Mouse (Mus musculus) midbrain, embryonic 11.5 days (tissue): ENCODE data around the gene Hba-x. TPM values are rescaled to one million over a fixed set of nuclear protein-coding genes. Genes with fewer than 3 reads are reported as not detected.

Experiments used
- ATAC-seq: fragments of 200-750 bp; cut with Nextera tagmentation; 2 replicates; pipeline ENCODE4 v1.8.0; 2017; ENCODE audit warnings: moderate TSS enrichment, moderate library complexity; ENCODE audit not compliant: low FRiP score
- DNase-seq: peaks from one replicate; pipeline ENCODE4 v3.0.0; 2015; ENCODE audit warnings: low spot score; ENCODE audit errors: missing footprints
- H3K27ac ChIP-seq: fragments of 300-500 bp; sonication (generic); 2 replicates; pipeline ENCODE4 v1.5.1; 2014; ENCODE audit warnings: low read depth, low read length
- H3K27me3 ChIP-seq: fragments of 300-500 bp; sonication (generic); 2 replicates; pipeline ENCODE4 v1.6.1; 2014; ENCODE audit warnings: mild to moderate bottlenecking, low read length, moderate library complexity, mixed read lengths; ENCODE audit not compliant: control insufficient read depth, insufficient read depth
- H3K36me3 ChIP-seq: fragments of 300-500 bp; sonication (generic); 2 replicates; pipeline ENCODE4 v1.6.1; 2014; ENCODE audit warnings: mild to moderate bottlenecking, low read length, moderate library complexity, mixed read lengths; ENCODE audit not compliant: control insufficient read depth, insufficient read depth
- H3K4me1 ChIP-seq: fragments of 300-500 bp; sonication (generic); 2 replicates; pipeline ENCODE4 v1.6.1; 2014; ENCODE audit warnings: low read length; ENCODE audit not compliant: control insufficient read depth, insufficient read depth
- H3K4me2 ChIP-seq: fragments of 300-500 bp; sonication (generic); 2 replicates; pipeline ENCODE4 v1.6.1; 2014; ENCODE audit warnings: mild to moderate bottlenecking, moderate library complexity
- H3K4me3 ChIP-seq: fragments of 300-500 bp; sonication (generic); 2 replicates; pipeline ENCODE4 v1.5.1; 2014; ENCODE audit warnings: low read depth, low read length
- H3K9ac ChIP-seq: fragments of 300-500 bp; sonication (generic); 2 replicates; pipeline ENCODE4 v1.6.1; 2014; ENCODE audit warnings: low read length
- H3K9me3 ChIP-seq: fragments of 300-500 bp; sonication (generic); 2 replicates; pipeline ENCODE4 v1.6.1; 2016; ENCODE audit warnings: low read length; ENCODE audit not compliant: control insufficient read depth
- WGBS: fragments of 180-500 bp; shearing (Covaris S2); extraction: QIAGEN DNeasy Blood & Tissue Kit; methylation state at CpG from one replicate; pipeline ENCODE4 v1.1.7; 2014; 5-methylcytosine and 5-hydroxymethylcytosine counted together
- polyA plus RNA-seq: library from polyadenylated mRNA; unstranded; fragments of >200 nt; fragmentation: Nextera tagmentation; extraction: Ambion mirVana; gene quantifications from 2 replicates; pipeline ENCODE4 v1.2.1, GENCODE M21; 2014

The Hba-x gene
- polyA plus RNA-seq, 1 experiment from 2014 or later, result 3,229 TPM

GRCm38 (mm10) chr11:32235646-32236045 is 40.6 kb upstream of the Hba-x start:
- Histone ChIP-seq H3K27ac (no peak overlapping the region), H3K4me1 (no peaks in the 10 kb centered on the region), H3K36me3 (peaks cover 5% of the 10 kb centered on the region), H3K4me2 (no peak overlapping the region), H3K9ac (no peak overlapping the region), H3K9me3 (no peaks in the 10 kb centered on the region), H3K4me3 (no peak overlapping the region), H3K27me3 (no peaks in the 10 kb centered on the region)
- 83% methylated on average over 3 of the region's 3 CpGs for WGBS
- DNase-seq, result no peak
- ATAC-seq, result no peak

GRCm38 (mm10) chr11:32236132-32236531 is 40.1 kb upstream of the Hba-x start:
- ATAC-seq (no peak), DNase-seq (peak; percentile 67)
- H3K4me3 ChIP-seq, result no peak overlapping the region
- H3K27ac ChIP-seq, result no peak overlapping the region
- H3K9ac ChIP-seq, result no peak overlapping the region
- H3K9me3 ChIP-seq, result no peaks in the 10 kb centered on the region
- peaks cover 5% of the 10 kb centered on the region for H3K36me3 ChIP-seq
- H3K4me2 ChIP-seq, result no peak overlapping the region
- no peaks in the 10 kb centered on the region for H3K27me3 ChIP-seq
- no peaks in the 10 kb centered on the region for H3K4me1 ChIP-seq
- 87% methylated on average over 2 of the region's 2 CpGs for WGBS

- Histone ChIP-seq H3K4me3 (no peak overlapping the region), H3K27me3 (no peaks in the 10 kb centered on the region), H3K27ac (no peak overlapping the region), H3K36me3 (peaks cover 4% of the 10 kb centered on the region), H3K9me3 (no peaks in the 10 kb centered on the region), H3K4me2 (no peak overlapping the region), H3K9ac (no peak overlapping the region), H3K4me1 (no peaks in the 10 kb centered on the region)
- 57% methylated on average over 9 of the region's 9 CpGs for WGBS
- DNase-seq, result peak; percentile 97
- no peak for ATAC-seq
Measured at GRCm38 (mm10) chr11:32236712-32237410, 39.3 kb upstream of the Hba-x start.

GRCm38 (mm10) chr11:32237411-32237795 is 38.8 kb upstream of the Hba-x start:
- peaks cover 4% of the 10 kb centered on the region for H3K36me3 ChIP-seq
- H3K4me3 ChIP-seq, result no peak overlapping the region
- no peak overlapping the region for H3K27ac ChIP-seq
- no peaks in the 10 kb centered on the region for H3K4me1 ChIP-seq
- 95% methylated on average over 3 of the region's 3 CpGs for WGBS
- no peaks in the 10 kb centered on the region for H3K9me3 ChIP-seq
- H3K27me3 ChIP-seq, result no peaks in the 10 kb centered on the region
- DNase-seq (no peak), ATAC-seq (no peak)
- no peak overlapping the region for H3K9ac ChIP-seq
- no peak overlapping the region for H3K4me2 ChIP-seq

GRCm38 (mm10) chr11:32238093-32238860 is 37.9 kb upstream of the Hba-x start:
- no peak overlapping the region for H3K4me3 ChIP-seq
- no peak overlapping the region for H3K9ac ChIP-seq
- no peak overlapping the region for H3K27ac ChIP-seq
- peaks cover 4% of the 10 kb centered on the region; the same call in 1 of the 2 replicates for H3K36me3 ChIP-seq
- no peaks in the 10 kb centered on the region for H3K9me3 ChIP-seq
- ATAC-seq, result peak; percentile 47; the same call in 1 of the 2 replicates
- no peak overlapping the region for H3K4me2 ChIP-seq
- no peaks in the 10 kb centered on the region for H3K27me3 ChIP-seq
- H3K4me1 ChIP-seq, result no peaks in the 10 kb centered on the region
- 64% methylated on average over 5 of the region's 5 CpGs for WGBS
- DNase-seq, result peak; percentile 95

- Histone ChIP-seq H3K9me3 (no peaks in the 10 kb centered on the region), H3K9ac (no peak overlapping the region), H3K27me3 (no peaks in the 10 kb centered on the region), H3K4me3 (no peak overlapping the region), H3K4me2 (no peak overlapping the region), H3K4me1 (no peaks in the 10 kb centered on the region), H3K36me3 (no peaks in the 10 kb centered on the region; the same call in 1 of the 2 replicates), H3K27ac (no peak overlapping the region)
- DNase-seq, result no peak
- no peak for ATAC-seq
Measured at GRCm38 (mm10) chr11:32241391-32241790, 34.8 kb upstream of the Hba-x start.

GRCm38 (mm10) chr11:32242209-32242608 is 34.0 kb upstream of the Hba-x start:
- no peak overlapping the region for H3K9ac ChIP-seq
- DNase-seq (no peak), ATAC-seq (no peak)
- 81% methylated on average over 3 of the region's 3 CpGs for WGBS
- no peak overlapping the region for H3K4me3 ChIP-seq
- no peak overlapping the region for H3K4me2 ChIP-seq
- no peaks in the 10 kb centered on the region for H3K4me1 ChIP-seq
- no peaks in the 10 kb centered on the region for H3K27me3 ChIP-seq
- no peak overlapping the region for H3K27ac ChIP-seq
- H3K9me3 ChIP-seq, result no peaks in the 10 kb centered on the region
- no peaks in the 10 kb centered on the region; the same call in 1 of the 2 replicates for H3K36me3 ChIP-seq

- ATAC-seq (no peak), DNase-seq (no peak)
- Histone ChIP-seq H3K9ac (no peak overlapping the region), H3K27ac (no peak overlapping the region), H3K36me3 (no peaks in the 10 kb centered on the region; the same call in 1 of the 2 replicates), H3K4me3 (no peak overlapping the region), H3K4me1 (no peaks in the 10 kb centered on the region), H3K27me3 (no peaks in the 10 kb centered on the region), H3K4me2 (no peak overlapping the region), H3K9me3 (no peaks in the 10 kb centered on the region)
- 79% methylated on average over 7 of the region's 7 CpGs for WGBS
Measured at GRCm38 (mm10) chr11:32243205-32243955, 32.8 kb upstream of the Hba-x start.

- Histone ChIP-seq H3K36me3 (no peaks in the 10 kb centered on the region; the same call in 1 of the 2 replicates), H3K9ac (no peak overlapping the region), H3K9me3 (no peaks in the 10 kb centered on the region), H3K4me2 (no peak overlapping the region), H3K4me3 (no peak overlapping the region), H3K27me3 (no peaks in the 10 kb centered on the region), H3K4me1 (no peaks in the 10 kb centered on the region), H3K27ac (no peak overlapping the region)
- 85% methylated on average over 3 of the region's 3 CpGs for WGBS
- no peak for DNase-seq
- no peak for ATAC-seq
Measured at GRCm38 (mm10) chr11:32244064-32244463, 32.1 kb upstream of the Hba-x start.
